Mouse (Mus musculus) spleen, postnatal 10 days (tissue): ENCODE measurements at regions not wholly inside any gene's neighbourhood (a gene's known extent, or its start where the extent isn't known, plus 50 kb on each side); places are given as distances from the start of the nearest gene placed in this dataset.

ENCODE experiments used
- DNase-seq, 2 experiments: peaks; one replicate each; pipeline ENCODE4 v3.0.0; 2021 to 2022; ENCODE audit warnings: low spot score in 2 of 2

GRCm38 (mm10) chr15:62096778-62097177, 1174.0 kb upstream of the A1bg start:
- no peak for DNase-seq

- no peak for DNase-seq
These were observed 1172.4 kb upstream of the A1bg start for GRCm38 (mm10) chr15:62095198-62095597.

- DNase-seq = no peak
These were observed 1170.9 kb upstream of the A1bg start for GRCm38 (mm10) chr15:62093672-62094071.

GRCm38 (mm10) chr15:62092671-62093185, 1169.9 kb upstream of the A1bg start:
- peak in 1 of 2 experiments; percentile 27 for DNase-seq

- no peak for DNase-seq
These were observed 1169.2 kb upstream of the A1bg start for GRCm38 (mm10) chr15:62091746-62092659.

- no peak for DNase-seq
These were observed 1168.3 kb upstream of the A1bg start for GRCm38 (mm10) chr15:62091144-62091543.

GRCm38 (mm10) chr15:62088341-62088740, 1165.5 kb upstream of the A1bg start:
- no peak for DNase-seq

- no peak for DNase-seq
These were observed 1164.9 kb upstream of the A1bg start for GRCm38 (mm10) chr15:62087755-62088154.

- DNase-seq = no peak
These were observed 1163.2 kb upstream of the A1bg start for GRCm38 (mm10) chr15:62086037-62086436.

GRCm38 (mm10) chr15:62083347-62083746, 1160.5 kb upstream of the A1bg start:
- no peak for DNase-seq

GRCm38 (mm10) chr15:62082539-62082938, 1159.7 kb upstream of the A1bg start:
- DNase-seq = no peak

GRCm38 (mm10) chr15:62079155-62080109, 1156.6 kb upstream of the A1bg start:
- no peak for DNase-seq

GRCm38 (mm10) chr15:62076552-62077234, 1153.9 kb upstream of the A1bg start:
- DNase-seq = no peak

- no peak for DNase-seq
These were observed 1151.9 kb upstream of the A1bg start for GRCm38 (mm10) chr15:62074735-62075134.

GRCm38 (mm10) chr15:62073595-62073994, 1150.8 kb upstream of the A1bg start:
- no peak for DNase-seq

GRCm38 (mm10) chr15:62071311-62071710, 1148.5 kb upstream of the A1bg start:
- no peak for DNase-seq

- DNase-seq = no peak
These were observed 1145.8 kb upstream of the A1bg start for GRCm38 (mm10) chr15:62068422-62069160.

GRCm38 (mm10) chr15:62064399-62064798, 1141.6 kb upstream of the A1bg start:
- no peak for DNase-seq

- no peak for DNase-seq
These were observed 1134.6 kb upstream of the A1bg start for GRCm38 (mm10) chr15:62057449-62057848.

GRCm38 (mm10) chr15:62056889-62057288, 1134.1 kb upstream of the A1bg start:
- no peak for DNase-seq

GRCm38 (mm10) chr15:62056401-62056800, 1133.6 kb upstream of the A1bg start:
- DNase-seq = no peak
